Mouse (Mus musculus) ZHBTc4 (cell line): ENCODE measurements at regions not wholly inside any gene's neighbourhood (a gene's known extent, or its start where the extent isn't known, plus 50 kb on each side); places are given as distances from the start of the nearest gene placed in this dataset.

ENCODE experiments used
- DNase-seq: peaks from one replicate; pipeline ENCODE4 v3.0.0-alpha.2; 2011; ENCODE audit warnings: low read depth, low spot score

DNA sequence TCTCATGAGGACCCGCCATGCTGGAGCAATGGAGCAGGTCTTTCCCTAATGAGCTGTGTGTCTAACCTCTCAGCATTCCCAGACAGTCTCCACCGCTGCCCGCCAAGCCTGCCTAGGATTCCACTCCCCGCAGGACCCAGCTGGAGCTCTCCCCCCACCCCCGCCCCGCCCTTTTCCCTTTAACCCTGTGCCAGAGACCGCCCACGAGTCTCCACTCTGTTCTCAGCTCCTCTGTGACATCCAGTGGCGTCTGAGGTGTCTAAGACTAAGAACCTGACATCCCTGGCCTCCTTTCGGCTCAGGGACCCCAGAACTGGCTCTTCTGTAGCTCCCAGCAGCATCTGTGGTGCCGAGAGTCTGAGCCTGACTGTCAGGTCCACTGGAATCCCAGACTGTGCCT, 50.9 kb upstream of the Tpp2 start:
- peak; percentile 72 for DNase-seq

DNA sequence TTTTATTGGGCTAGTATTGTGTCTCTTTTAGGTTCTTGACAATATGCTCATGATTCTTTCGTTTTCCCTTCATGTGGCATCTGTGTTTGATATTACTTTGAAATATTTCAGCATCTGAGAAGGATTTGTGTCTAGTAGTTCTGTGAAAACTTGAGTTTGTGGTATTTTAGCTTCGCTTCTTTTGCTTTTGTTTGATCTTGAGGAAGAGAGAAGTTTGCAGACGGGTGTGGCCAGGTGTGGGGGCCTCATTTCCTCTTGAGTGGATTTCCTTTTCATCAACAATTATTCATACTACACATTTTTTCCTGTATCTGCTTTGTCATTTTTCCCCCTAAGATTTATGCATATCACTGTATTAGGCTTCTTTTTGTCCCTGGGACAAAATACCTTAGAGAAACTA, 52.8 kb upstream of the Uxs1 start:
- no peak for DNase-seq

GRCm38 (mm10) chr1:43879896-43880295, 52.3 kb upstream of the Uxs1 start:
- no peak for DNase-seq

DNA sequence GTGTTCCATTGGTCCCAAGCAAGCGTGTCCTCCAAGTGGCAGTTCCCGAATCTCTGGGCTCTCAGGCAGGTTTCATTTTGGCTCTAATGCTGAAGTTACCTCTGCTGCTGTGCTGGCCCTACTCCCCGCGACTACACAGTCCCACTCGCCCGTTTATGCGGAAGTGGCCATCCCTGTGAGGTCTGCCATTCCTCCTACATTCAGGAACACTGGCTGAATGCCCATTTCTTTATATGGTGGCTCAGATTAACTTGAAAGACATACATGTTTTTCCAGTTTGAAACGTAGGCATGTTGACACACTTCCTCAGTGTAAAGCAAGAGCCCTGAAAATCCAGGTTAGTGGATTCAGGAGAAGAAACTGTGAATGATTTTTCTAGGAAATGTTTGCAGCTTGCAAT, 51.6 kb upstream of the Uxs1 start:
- DNase-seq: no peak

DNA sequence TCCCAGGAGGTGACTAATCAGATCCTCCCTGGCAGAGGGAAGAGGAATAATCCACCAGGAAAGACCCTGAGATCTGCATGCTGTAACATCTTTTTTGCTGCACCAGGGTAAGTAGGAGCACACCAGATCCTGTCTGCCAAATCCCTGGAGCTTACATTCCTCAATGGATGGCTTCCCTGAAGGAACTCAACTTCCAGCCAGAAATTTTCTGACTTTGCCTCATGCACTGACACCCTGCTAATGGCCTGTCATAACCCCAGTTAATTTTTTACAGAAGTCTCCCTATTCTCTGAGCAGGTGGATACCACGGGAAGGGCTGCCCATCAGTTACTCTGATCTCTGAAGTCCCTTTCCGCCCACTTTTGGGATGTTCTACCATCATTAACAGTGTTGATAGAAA, 50.6 kb upstream of the Uxs1 start:
- no peak for DNase-seq

DNA sequence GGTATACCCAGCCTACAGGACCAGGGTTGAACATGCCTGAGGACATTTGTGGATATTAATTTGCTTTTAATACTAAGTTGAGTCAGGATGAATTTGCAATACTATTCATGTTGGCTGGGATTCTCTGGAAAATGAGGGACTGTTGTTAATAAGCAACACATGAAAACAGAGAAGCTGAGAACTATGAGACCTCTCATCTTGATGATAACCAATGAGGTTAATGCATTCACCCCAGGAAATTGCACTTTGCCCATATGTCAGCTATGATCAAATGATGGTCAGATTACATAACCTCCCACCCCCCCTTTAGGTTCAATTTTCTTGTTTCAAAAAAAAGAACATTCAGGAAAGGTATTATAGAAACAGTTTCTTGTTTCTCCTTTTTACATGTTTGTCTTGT, 50.1 kb upstream of the Uxs1 start:
- no peak for DNase-seq
